Mouse (Mus musculus) T-cell, adult 2 months (primary cell): ENCODE results near the gene Mpnd.

Experiments used
- DNase-seq: peaks from one replicate; pipeline ENCODE4 v3.0.0; 2022; ENCODE audit warnings: low spot score

Gene Mpnd

DNA sequence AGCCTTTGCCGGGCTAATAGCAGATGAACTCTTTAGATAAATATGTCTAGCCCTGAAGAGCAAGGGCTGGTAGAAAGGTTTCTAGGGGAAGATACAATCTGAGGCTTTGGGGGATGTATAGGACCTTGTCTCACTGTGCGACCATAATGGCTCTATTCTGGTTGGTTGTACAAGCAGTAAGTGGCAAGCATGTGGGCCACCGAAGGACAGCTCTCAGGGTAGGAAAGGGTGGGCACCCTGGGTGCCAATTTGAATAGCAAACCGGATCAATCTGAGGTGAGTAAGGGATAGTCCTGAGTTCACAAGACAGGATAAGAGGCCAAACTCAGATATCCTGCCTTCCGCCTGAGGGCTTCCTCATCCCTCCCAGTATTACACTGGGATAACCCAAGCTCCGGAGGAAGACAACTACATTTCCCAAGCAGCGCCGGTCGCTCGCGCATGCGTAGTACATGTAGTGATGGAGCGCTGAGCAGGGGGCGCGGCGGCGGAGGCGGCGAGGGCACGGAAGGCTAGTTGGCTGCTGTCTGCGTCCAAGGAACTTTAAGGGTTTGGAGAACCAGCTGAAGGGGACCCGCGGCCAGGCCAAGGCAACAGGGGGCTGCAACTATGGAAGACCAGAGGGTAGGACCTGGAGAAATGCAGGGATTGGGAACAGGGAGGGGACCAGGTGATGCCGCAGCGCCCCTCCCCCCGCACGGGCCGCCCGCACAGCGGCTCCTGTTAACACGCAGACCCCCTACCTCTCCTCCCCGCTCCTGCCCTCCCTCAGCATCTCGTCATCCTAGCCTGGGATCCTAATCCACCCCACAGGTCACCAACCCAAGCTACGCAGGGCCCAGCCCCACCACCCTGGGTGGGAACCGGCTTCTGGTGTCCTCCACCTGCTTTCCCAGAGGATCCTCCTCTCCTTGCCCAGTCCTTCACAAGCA, 19.2 kb upstream of the Mpnd start, which contains the start of gene Fsd1:
Fsd1 (plus strand) TSS at position 480 of the 932 bp plus-strand sequence.
- no peak for DNase-seq

- no peak for DNase-seq
Measured at GRCm38 (mm10) chr17:55990278-55990898, 15.1 kb upstream of the Mpnd start.

GRCm38 (mm10) chr17:55996007-55996406, 9.5 kb upstream of the Mpnd start:
- no peak for DNase-seq

- no peak for DNase-seq
Measured at GRCm38 (mm10) chr17:55999794-56000499, 5.6 kb upstream of the Mpnd start.

- no peak for DNase-seq
Measured at GRCm38 (mm10) chr17:56003000-56003399, 2.5 kb upstream of the Mpnd start.

GRCm38 (mm10) chr17:56006956-56007355, 1.4 kb downstream of the Mpnd start:
- no peak for DNase-seq

GRCm38 (mm10) chr17:56007444-56008355, 2.2 kb downstream of the Mpnd start:
- no peak for DNase-seq

- DNase-seq, result peak; percentile 90
Measured at GRCm38 (mm10) chr17:56008356-56009087, 3.0 kb downstream of the Mpnd start.

DNA sequence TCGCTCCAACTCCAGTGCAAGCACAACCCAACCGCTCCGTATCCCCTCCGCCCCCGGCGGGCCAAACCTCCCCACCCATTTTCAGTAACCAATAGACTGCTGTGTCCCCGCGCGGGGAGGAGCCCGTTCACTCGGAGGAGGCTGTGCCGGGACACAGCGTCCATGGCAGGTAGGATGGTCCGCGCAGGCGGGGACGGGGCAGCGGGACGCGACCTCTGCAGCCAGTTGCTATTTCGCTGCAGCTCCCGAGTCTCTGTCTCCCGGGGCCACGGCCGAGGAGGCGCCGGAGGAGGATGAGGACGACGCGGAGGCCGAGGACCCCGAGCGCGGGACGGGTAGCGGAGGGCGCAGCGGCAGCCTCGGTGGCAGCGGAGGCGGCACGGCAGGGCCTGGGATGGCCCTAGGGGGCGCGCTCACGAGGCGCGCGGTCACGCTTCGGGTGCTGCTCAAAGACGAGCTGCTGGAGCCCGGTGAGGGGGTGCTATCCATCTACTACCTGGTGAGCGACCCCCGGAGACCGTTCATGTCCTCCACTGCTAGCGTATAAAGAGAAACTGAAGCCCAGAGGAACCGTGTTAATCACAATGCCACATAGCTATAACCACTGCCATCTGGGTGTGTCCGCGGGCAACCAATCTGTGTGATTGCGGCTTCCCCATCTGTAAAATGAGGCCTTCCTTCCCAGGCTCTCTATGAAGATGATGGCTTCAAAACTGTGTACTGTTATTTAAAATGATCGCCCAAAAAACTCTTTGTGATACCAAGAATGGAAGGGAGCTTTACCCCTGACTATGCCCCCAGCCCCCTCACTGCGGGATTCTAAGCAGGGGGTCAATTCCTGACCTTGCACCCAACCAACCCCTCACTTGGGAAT, 3.8 kb downstream of the Mpnd start:
- peak; percentile 89 for DNase-seq

DNA sequence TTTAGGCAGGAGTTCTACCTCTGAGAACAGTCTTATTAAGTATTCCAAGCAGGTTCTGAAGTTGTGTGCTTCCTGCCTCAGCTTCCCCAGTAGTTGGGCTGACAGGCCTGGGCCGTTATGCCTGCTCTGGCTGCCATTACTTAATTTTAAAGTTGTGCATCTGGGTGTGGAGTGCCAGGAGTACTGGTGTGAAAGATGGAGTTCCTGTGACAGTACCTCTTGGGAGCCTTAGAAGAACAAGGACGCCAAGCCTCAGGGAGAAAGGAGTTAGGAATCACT, 4.4 kb downstream of the Mpnd start:
- DNase-seq, result no peak

DNA sequence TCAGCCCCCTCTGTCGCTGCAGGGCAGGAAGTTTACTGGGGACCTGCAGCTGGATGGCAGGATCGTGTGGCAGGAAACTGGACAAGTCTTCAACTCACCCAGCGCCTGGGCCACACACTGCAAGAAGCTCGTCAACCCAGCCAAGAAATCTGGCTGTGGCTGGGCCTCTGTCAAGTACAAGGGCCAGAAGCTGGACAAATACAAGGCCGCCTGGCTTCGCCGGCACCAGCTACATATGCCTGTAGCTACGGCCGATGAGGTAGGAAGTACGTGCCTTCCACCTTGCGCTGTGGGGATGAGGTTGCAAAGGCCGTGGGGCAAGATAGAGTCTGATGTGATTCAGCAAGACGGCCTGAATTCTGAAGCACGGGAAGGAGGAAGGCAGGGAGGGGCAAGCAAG, 4.7 kb downstream of the Mpnd start:
- DNase-seq, result no peak

GRCm38 (mm10) chr17:56010681-56011080, 5.2 kb downstream of the Mpnd start:
- peak; percentile 71 for DNase-seq

- DNase-seq, result no peak
Measured at GRCm38 (mm10) chr17:56011441-56011840, 5.9 kb downstream of the Mpnd start.

- no peak for DNase-seq
Measured at GRCm38 (mm10) chr17:56015293-56015692, 9.8 kb downstream of the Mpnd start.

GRCm38 (mm10) chr17:56016382-56016781, 10.9 kb downstream of the Mpnd start:
- no peak for DNase-seq

DNA sequence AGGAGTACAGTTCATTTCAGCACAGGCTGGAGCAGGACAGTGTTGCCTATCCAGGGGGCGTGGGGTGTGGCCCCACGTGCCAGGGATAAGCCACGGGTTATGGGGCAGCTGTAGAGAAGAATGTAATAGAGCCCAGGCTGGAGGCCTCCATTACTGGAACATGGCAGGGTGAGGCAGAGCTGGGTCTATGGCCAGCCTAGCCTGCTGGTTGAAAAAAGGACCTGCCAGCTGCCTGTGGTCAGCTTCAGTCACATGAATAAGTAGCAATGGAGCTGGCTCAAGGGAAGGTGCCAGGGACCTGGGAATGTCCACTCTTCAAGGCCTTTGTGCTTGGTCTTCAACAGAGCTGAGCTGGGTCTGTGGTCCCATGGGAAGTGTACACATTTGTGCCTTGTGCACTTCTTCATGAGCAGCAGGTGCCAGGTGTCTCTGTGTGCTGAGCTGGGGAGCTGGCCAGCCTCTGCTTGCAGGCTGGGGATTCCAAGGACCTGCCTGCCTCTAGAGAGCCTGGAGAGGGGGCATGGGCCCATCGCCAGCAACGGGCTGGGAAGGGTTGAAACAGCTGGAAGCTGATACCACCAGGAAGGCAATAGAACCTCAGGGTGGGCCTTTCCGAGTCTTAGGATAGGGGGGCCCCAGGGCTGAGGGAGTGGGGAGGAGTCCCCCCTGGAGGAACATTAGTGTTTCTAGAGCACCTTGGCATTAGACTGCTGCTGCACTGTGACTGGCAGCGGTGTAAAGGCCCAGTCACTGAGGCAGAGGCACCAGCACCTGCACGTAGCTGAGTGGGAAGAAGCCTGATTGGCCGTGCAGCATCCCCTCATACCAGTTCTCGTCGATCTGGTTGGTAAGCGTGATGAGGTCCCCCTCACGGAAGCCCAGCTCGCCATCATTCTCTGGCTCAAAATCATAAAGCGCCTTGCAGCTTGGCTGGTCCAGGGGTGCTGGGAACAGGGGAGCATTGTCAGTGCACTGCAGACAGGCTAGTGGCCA, 11.6 kb downstream of the Mpnd start:
- no peak for DNase-seq

DNA sequence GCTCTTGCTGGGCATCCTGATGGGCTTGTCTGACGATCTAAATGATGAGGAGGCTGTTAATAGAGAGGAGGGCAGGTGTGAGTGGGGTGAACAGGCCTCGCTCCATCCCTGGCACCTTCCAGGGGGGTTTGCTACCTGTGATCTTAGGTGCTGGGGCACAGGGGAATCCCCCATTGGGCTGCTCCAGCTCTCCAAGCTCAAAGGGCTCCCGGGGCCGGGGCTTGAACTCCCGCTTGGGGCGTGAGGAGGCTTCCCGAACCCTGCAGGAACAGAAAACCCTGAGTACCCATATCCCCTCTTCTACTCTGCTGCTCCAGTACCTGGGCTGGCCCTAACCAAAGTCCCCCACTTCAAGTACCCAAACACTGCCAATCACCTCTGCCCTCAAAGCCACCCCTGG, 12.3 kb downstream of the Mpnd start:
- no peak for DNase-seq

GRCm38 (mm10) chr17:56018347-56019131, 13.0 kb downstream of the Mpnd start:
- DNase-seq, result peak; percentile 69
